Mouse (Mus musculus): Measurements from ENCODE around the gene H2-T24. TPM values are rescaled to one million over a fixed set of nuclear protein-coding genes. Genes with fewer than 3 reads are reported as not detected.

H2-T24 gene
- total RNA-seq, 2 experiments from 2014 or later = 2.5 to 3.3 TPM

GRCm38 (mm10) chr17:35993675-35994074 is 26.7 kb downstream of the H2-T24 start:
- DNase-seq (ENCODE audit: low spot score in 2 of 2) = peak; percentile 46 to 52

- DNase-seq (ENCODE audit: low spot score in 2 of 2) = no peak
Measured at GRCm38 (mm10) chr17:35991781-35992180, 28.6 kb downstream of the H2-T24 start.

- no peak for DNase-seq (ENCODE audit: low spot score in 2 of 2)
Measured at GRCm38 (mm10) chr17:35981776-35982175, 38.6 kb downstream of the H2-T24 start.

- DNase-seq (ENCODE audit: low spot score in 2 of 2) = peak in 1 of 2 experiments; percentile 31
Measured at GRCm38 (mm10) chr17:35980363-35980754, 40.0 kb downstream of the H2-T24 start.

GRCm38 (mm10) chr17:35979401-35980362 is 40.7 kb downstream of the H2-T24 start, which contains the start of the genes Gnl1 and Prr3:
Gnl1 (plus strand) TSS chr17:35979851.
Prr3 (minus strand) TSS chr17:35980236.
- DNase-seq (ENCODE audit: low spot score in 2 of 2) = peak; percentile 68 to 92

- peak in 1 of 2 experiments; percentile 28 for DNase-seq (ENCODE audit: low spot score in 2 of 2)
Measured at GRCm38 (mm10) chr17:35978811-35979400, 41.5 kb downstream of the H2-T24 start.

GRCm38 (mm10) chr17:35972131-35972530 is 48.2 kb downstream of the H2-T24 start:
- DNase-seq (ENCODE audit: low spot score in 2 of 2) = no peak

- peak; percentile 97 to 98 for DNase-seq (ENCODE audit: low spot score in 2 of 2)
Measured at GRCm38 (mm10) chr17:35969418-35970389, 50.7 kb downstream of the H2-T24 start, which contains the start of gene Abcf1. Abcf1 (minus strand) TSS chr17:35969761.

- DNase-seq (ENCODE audit: low spot score in 2 of 2) = no peak
Measured at GRCm38 (mm10) chr17:35967621-35968020, 52.7 kb downstream of the H2-T24 start.

- DNase-seq (ENCODE audit: low spot score in 2 of 2) = no peak
Measured at GRCm38 (mm10) chr17:35963279-35963678, 57.1 kb downstream of the H2-T24 start.

- no peak for DNase-seq (ENCODE audit: low spot score in 2 of 2)
Measured at GRCm38 (mm10) chr17:35958533-35959223, 61.7 kb downstream of the H2-T24 start.

Small RNAs within 50 kb of the gene (microRNA-seq; reads per million reads assigned to microRNA genes)
- gene Mir877 = 107 reads per million, percentile 46 among the genes with 10 or more reads in this experiment

Other genes with a start within 250 kb of the H2-T24 start
- 10 to 100 TPM; 11.3 to 14.9 TPM for gene Ier3, start 198.9 kb downstream of the H2-T24 start, total RNA-seq (2021)
- gene Flot1, start 197.3 kb downstream of the H2-T24 start, total RNA-seq (2021) = 10 to 100 TPM; 70.9 to 72.5 TPM
- gene Tubb5, start 182.3 kb downstream of the H2-T24 start, total RNA-seq (2021) = 100 to 1,000 TPM; 553 to 648 TPM
- gene Mdc1, start 179.0 kb downstream of the H2-T24 start, total RNA-seq (2021) = 10 to 100 TPM; 28.2 to 35.6 TPM
- gene Nrm, start 159.2 kb downstream of the H2-T24 start, total RNA-seq (2021) = 10 to 100 TPM; 25.8 to 27.1 TPM
- 10 to 100 TPM; 40.7 to 46.6 TPM for gene Ppp1r18, start 155.0 kb downstream of the H2-T24 start, total RNA-seq (2021)
- gene Dhx16, start 140.7 kb downstream of the H2-T24 start, total RNA-seq (2021) = 10 to 100 TPM; 44.4 to 52.3 TPM
- gene 2310061I04Rik, start 123.1 kb downstream of the H2-T24 start, total RNA-seq (2021) = 10 to 100 TPM; 34.4 to 34.5 TPM
- gene Atat1, start 110.5 kb downstream of the H2-T24 start, total RNA-seq (2021) = 10 to 100 TPM; 46.3 to 50.3 TPM
- 10 to 100 TPM; 77.3 to 83.2 TPM for gene Mrps18b, start 104.2 kb downstream of the H2-T24 start, total RNA-seq (2021)
- gene Ppp1r10, start 104.1 kb downstream of the H2-T24 start, total RNA-seq (2021) = 10 to 100 TPM; 89.8 to 96.6 TPM
- 100 to 1,000 TPM in 1 of 2 experiments, 10 to 100 TPM in 1; 96.2 to 107 TPM for gene Abcf1, start 50.8 kb downstream of the H2-T24 start, total RNA-seq (2021)
- gene Gnl1, start 40.7 kb downstream of the H2-T24 start, total RNA-seq (2021) = 10 to 100 TPM; 61.1 to 64.2 TPM
- 10 to 100 TPM; 40.9 to 44.2 TPM for gene Prr3, start 40.3 kb downstream of the H2-T24 start, total RNA-seq (2021)
- 10 to 100 TPM; 33.9 to 55.1 TPM for gene H2-T23, start 12.3 kb upstream of the H2-T24 start, total RNA-seq (2021)
- 10 to 100 TPM; 22.1 to 22.9 TPM for gene H2-T22, start 22.2 kb upstream of the H2-T24 start, total RNA-seq (2021)
- gene Gm6034, start 22.4 kb upstream of the H2-T24 start, total RNA-seq (2021) = under 1 TPM in 1 of 2 experiments, not detected in 1; 0.17 TPM
- 1 to 10 TPM; 1.4 to 1.7 TPM for gene Gm11127, start 37.8 kb upstream of the H2-T24 start, total RNA-seq (2021)
- under 1 TPM; 0.20 to 0.25 TPM for gene Gm19684, start 101.1 kb upstream of the H2-T24 start, total RNA-seq (2021)
- gene Gm7030, start 108.9 kb upstream of the H2-T24 start, total RNA-seq (2021) = not detected
- under 1 TPM in 1 of 2 experiments, not detected in 1; 0.50 TPM for gene Gm8909, start 148.0 kb upstream of the H2-T24 start, total RNA-seq (2021)
- not detected for gene H2-T3, start 169.7 kb upstream of the H2-T24 start, total RNA-seq (2021)
- 10 to 100 TPM; 41.5 to 45.2 TPM for gene Rpp21, start 237.5 kb upstream of the H2-T24 start, total RNA-seq (2021)